Mouse (Mus musculus) megakaryocyte, embryonic 14.5 days (primary cell): ENCODE measurements around the gene Kank2.

ENCODE experiments used
- FLI1 ChIP-seq: IDR thresholded peaks from 2 replicates; pipeline ENCODE4 v1.6.1; 2012; ENCODE audit warnings: low read length, inconsistent platforms, mixed read lengths
- GATA1 ChIP-seq: IDR thresholded peaks from 3 replicates; pipeline ENCODE4 v1.6.1; 2012; ENCODE audit warnings: mixed read lengths, low read length, inconsistent platforms, borderline replicate concordance

DNA sequence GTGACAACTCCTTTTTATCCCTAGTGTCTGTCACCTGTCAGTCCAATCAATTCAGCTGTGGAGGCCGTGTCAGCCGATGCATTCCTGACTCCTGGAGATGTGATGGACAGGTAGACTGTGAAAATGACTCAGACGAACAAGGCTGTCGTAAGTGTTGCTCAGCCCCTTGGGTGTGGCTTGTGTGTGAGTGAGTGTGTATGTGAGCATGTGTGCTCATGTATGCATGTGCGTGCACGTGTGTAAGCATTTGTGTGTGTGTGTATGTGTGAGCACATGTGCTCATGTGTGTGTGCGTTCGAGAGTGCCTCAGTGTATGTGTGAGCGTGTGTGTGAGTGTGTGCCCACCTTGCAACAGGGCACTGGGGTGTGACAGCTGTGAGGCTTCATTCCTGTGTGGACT, 66.3 kb downstream of the Kank2 start:
- no peak for TF ChIP-seq FLI1
- TF ChIP-seq GATA1, result no peak
